Mouse (Mus musculus) gastrocnemius, postnatal 14 days (tissue): ENCODE results near the gene Mapkapk3. TPM values are rescaled to one million over a fixed set of nuclear protein-coding genes. Genes with fewer than 3 reads are reported as not detected.

Experiments used
- DNase-seq: peaks from one replicate; pipeline ENCODE4 v3.0.0; 2021; ENCODE audit warnings: mixed read lengths
- intact Hi-C: fragments of 180-260 bp; cut with DNase I; formaldehyde crosslinking; loops from one replicate; pipeline ENCODE4 v1.15.1; 2025; ENCODE audit warnings: low total_unique reads
- total RNA-seq, 2 experiments: library from RNA; stranded (reverse); gene quantifications; 2 replicates each; pipeline ENCODE4 v1.2.3; 2021

Gene Mapkapk3
- total RNA-seq, 2 experiments from 2014 or later: 14.6 to 15.9 TPM

DNA sequence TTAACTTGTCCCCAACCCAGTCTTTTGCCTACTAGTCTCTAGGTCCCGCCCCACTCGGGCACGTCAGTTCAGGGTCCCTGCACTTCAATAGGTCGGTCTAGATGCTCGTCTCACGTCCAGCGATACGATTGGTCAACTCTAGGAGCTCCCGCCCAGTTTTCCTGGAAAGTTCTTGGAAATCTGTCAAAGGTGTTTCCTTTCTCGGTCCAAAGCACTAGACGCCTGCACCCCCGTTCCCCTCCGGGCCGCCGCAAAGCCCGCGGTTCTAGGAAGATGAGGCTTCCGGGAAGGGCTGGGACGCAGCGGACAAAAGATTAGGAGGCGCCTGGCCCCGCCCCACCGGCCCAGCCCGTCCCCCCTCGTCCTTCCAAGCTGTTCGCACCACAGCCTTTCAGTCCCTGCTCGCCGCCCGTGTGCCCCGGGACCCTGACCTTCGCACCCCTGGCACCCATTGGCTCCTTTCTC lies 6.9 kb upstream of the Mapkapk3 start:
- intact Hi-C loops: no loop called here
- peak; percentile 90 for DNase-seq

DNA sequence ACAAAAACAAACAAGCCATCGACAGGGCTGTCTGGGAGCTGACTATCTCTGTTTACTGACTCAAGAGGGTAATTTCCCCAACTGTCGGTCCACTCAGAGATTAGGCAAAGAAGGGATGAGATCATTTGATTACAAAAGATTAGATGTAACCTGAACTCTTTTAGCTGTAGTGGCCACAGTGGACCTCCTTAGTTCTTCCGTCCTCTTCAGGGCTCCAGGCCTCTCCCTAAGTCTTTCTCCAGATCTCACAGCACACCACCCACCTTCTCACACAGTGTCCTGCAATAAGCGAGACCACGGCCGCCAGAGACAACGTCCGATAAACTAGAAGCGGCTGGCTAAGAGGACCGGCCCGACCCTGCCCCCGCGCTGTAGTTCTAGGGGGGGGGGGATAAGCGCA lies 6.4 kb upstream of the Mapkapk3 start:
- intact Hi-C loops: no loop called here
- DNase-seq: no peak

DNA sequence AAGGTAGTCTGAATTCAATTTTAAA lies 6.2 kb upstream of the Mapkapk3 start, which contains the start of gene Cish:
Gene Cish, plus strand, starts transcription at position 11 of the 25 bp plus-strand sequence.
- no peak for DNase-seq
- intact Hi-C loops: no loop called here

DNA sequence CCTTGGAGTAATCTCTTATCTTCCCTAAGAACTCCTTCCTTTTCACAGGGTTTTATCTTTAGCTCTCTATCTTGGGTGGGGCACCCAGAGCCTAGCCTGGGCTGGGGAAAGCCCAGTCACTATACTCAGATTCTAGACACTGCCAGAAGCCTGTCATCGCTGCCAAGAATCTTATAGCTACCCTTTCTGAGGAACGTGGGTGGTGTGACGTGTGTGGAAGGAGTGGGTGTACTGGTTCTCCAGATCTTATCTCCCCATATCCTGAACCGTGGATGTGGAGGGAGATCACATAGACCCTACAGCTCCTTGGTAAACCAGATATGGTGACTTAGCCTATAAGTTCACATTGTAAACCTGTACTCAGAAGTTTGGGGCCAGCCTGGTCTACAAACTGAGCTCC lies 5.9 kb upstream of the Mapkapk3 start:
- DNase-seq: no peak
- intact Hi-C loops: no loop called here

DNA sequence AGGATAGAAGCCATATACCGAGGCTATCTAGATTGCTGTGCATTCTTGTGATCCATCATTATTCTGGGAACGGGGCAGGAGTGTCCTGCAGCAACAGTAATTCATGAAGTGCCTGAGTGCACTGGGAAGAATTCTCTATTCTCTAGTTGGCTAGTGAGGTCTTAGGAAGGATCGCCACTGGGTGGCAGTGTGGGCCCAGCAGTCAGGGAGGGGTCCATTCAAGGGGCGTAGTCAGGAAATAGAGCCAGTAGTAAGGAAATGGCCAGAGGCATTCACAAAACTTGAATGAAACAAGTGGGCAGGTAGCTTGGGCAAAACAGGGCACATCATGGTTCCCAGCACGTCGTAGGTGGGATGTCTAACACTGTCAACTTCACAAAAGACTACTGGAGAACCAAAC lies 4.6 kb upstream of the Mapkapk3 start:
- DNase-seq: peak; percentile 84
- intact Hi-C loops: loop anchor here (5.0 kb wide), 2 partner anchors 63 to 127 kb away; no protein-coding TSS in a partner anchor

DNA sequence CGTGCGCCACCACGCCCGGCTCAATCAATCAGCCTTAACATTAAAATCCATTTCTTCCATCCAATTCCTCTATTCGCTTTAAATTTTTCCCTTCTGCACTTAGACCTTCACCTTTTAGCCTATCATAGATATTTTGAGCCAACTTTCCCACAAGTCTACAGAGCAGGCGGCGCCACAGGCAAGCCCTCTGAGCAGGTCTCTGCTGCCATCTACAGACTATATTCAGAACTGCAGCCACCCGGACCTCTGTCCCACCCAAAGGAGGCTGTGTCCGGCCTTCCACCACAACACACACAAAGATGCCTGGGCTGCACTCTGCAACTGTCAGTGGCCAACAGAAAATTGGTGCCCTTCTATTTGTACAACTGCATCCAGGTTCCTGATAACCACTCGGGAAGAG lies 1.2 kb upstream of the Mapkapk3 start:
- intact Hi-C loops: loop anchor here (2.0 to 5.0 kb wide), 3 partner anchors 66 to 392 kb away; no protein-coding TSS in a partner anchor
- DNase-seq: peak; percentile 83

DNA sequence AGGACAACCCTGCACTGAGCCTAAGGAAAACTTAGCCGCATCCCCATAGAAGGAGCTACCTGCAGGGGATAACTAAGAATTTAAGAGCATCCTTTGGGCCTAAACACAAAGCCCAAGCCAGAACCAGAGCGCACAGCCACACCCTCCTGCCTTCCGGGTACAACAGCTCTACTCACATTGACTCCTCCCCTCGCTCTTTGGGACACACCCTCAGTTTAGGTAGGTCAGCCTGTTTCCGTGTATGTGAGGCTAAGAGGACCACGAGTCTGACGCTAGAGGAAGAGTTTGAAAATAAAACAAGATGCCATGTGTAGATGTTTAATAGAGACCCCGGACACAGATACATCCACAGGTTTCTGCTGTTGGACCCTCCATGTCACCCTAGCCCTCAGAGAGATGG lies 966 bp downstream of the Mapkapk3 start:
- no peak for DNase-seq
- intact Hi-C loops: loop anchor here (5.0 kb wide), 1 partner anchor 316 kb away; no protein-coding TSS in a partner anchor

DNA sequence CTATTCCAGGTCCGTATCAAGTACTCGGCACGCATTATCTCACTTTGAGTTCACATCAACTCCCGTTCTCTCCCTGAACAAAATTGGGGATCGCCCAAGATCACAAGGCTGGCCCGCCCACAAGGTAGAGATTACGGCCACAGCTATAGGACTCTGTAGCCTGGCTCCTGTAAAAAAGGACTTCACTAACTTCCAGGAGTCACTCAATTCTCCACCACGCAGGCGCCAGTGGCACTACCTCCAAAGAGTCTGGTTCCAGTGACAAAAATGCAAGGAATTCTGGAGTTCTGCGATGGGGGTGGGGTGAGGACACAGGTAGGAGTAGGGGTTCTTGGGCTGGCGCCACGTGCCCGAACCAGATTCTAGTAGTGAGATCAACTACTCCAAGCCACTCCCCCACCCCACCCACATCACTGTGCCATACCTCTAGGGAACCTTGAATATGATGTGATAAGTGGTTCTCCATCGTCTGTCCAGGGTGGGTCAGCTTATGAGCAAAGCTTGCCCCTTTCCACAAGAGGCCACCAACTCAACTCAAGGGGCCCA lies 1.5 kb downstream of the Mapkapk3 start:
- intact Hi-C loops: loop anchor here (5.0 kb wide), 1 partner anchor 316 kb away; no protein-coding TSS in a partner anchor
- DNase-seq: no peak

DNA sequence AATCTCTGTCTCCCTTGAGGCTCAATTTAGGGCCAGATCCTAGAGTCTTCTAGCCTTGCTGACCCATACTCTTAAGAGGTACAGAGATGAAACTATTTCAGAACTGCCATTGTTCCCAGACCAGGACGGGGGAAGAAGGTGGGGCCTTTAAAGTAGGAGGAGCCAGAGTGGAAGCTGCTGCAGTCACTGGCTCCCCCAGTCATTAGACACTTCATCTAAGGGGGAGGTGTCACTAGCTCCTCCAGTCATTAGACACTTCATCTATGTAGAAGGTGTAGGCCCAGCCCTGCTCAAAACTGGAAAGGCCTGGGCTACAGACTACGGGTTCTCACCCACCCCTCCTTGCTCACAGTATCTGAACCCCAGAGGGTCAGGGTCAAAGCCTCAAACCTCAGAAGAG lies 2.4 kb downstream of the Mapkapk3 start:
- intact Hi-C loops: loop anchor here (5.0 kb wide), 1 partner anchor 315 kb away; no protein-coding TSS in a partner anchor
- DNase-seq: no peak

DNA sequence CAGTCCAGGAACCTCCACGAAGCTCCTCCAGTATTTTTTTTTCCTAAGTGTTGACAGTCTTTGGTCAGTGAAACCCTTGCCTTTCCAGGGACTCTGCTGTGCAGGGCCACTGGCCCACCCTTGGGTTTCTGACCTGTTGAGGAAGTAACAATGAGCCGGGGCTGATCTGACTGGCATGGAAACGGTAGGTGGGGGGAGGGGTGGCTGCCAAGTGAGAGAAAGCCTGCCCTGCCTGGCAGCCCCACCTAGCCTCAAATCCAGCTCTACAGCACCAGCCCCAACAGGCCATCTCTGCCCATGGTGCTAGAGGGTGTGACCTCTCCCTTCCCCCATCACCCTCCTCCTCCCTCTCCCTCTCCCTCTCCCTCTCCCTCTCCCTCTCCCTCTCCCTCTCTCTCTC lies 4.7 kb downstream of the Mapkapk3 start:
- no peak for DNase-seq
- intact Hi-C loops: loop anchor here (5.0 kb wide), 1 partner anchor 313 kb away; no protein-coding TSS in a partner anchor

DNA sequence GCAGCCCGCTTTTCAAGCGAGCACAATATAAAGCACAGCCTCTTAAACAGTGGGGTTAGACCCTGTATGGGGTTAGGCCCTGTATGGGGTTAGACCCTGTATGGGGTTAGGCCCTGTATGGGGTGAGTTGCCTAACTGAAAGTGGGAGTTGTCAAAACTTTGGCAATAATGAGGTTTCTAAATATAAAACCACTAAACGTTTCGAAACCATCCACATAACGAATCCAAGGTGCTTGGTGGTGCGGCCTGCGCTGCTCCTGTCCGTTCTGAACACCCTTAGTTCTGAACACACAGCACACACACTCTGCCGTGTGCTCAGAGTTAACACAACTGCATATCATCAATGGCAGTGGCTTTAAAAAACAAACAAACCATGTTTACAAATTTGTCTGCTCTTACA lies 6.7 kb downstream of the Mapkapk3 start:
- DNase-seq: no peak
- intact Hi-C loops: no loop called here

DNA sequence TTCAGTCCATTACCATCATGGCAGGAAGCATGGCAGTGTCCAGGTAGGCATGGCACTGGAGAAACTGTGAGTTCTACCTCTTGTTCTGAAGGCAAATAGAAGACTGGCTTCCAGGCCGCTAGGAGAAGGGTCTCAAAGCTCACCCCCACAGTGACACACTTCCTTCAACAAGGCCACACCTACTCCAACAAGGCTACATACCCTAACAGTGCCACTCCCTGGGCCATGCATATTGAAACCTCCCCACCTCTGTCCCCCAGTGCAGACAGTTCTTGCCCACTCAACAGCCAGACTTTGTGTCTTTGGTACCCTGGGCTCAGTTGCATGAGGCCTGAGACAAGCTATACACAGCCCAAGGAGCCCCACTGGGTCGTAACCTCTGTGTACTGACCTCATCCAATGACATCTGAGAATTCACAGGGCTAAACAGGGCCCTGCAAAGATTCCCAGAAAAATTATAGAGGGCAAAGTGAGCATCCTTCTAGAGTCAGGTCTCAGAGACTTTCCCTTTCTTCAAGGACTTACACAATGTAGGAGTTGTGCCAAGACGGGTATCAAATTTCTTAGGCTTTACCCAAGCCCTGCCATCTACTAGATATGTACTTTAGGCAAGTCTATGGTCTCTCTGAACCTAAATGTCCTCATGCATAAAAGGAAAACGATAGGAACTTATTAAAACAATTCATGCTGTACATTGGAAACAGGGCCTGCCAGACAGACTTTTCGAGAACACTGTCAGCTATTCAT lies 8.3 kb downstream of the Mapkapk3 start:
- intact Hi-C loops: no loop called here

DNA sequence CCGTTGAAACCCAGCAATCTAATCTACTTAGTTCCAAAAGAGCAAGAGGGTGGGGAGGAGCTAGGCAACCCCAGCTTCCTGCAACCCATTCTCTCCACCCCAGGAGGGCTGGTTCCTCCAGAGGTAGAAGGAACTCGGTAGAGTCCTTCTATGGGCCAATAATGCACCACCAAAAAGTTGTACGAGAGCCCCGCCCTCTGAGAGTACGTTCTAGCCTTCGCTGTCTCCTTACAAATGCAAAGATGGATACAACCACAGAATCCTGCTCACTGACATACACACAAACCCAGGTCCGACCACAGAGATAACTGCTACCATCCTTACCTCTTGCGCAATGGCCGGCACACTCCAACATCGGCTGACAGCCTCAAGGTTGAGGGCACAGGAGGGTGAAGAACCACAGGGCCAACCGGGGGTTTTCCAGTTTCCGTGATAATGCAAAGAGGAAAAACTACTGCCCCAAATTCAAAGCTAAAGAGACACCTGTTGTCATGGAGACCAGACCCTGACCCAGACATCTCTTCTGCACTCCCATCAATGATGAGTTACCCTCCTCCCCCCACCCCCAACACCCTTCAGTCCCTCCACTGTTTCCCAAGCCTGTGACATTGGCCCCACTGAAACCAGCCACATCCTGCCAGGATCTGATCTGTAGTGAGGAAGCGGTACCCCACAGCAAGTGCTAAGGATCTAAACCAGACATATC lies 9.2 kb downstream of the Mapkapk3 start:
- DNase-seq: no peak
- intact Hi-C loops: no loop called here

More for the DNA sequence above, 8.3 kb downstream of the Mapkapk3 start:
- DNase-seq: no peak

DNA sequence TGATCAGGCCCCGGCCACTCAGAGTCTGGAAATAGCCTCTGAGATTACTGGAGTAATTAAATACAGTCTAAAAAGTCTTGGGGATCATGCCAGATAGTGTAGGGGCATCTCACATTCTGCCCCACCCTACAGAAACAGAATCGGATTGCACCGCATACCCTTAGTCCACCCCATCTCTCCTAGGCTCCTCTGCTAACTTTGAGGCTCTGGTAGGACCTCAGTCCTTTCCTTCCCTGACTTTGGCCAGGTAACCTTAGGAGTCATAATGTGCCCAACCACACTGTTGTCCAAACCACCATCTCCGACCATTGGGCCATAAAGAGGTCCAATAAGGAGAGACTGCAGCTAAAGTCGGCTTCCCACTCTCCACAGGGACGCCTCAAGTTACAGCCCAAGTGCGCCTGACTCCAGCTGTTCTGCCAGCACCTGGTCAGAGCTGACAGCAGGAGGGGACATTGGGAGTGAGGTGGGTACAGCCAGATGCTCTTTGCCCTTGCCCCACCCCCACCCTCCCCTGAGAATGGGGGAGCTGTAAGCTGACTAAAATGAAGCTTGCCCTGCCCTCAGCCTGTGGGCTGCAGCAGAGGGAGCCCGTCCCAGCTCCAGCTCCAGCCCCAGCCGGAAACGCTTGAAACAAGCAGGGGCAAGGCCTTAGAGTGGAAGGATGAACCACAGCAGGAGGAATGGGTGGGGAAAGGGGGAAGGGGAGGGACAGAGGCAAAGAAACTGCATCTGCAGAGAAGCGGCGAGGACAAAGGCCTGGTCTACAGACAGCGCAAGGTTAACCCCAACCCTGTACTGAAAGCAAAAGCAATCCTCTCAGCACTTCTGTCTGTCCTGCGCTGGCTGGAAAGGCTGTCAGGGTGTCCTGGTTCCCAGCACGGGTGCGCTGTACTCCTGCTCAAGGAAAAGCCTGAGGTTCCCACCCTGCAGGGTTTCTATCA lies 10.0 kb downstream of the Mapkapk3 start:
- intact Hi-C loops: no loop called here
- DNase-seq: peak; percentile 43

DNA sequence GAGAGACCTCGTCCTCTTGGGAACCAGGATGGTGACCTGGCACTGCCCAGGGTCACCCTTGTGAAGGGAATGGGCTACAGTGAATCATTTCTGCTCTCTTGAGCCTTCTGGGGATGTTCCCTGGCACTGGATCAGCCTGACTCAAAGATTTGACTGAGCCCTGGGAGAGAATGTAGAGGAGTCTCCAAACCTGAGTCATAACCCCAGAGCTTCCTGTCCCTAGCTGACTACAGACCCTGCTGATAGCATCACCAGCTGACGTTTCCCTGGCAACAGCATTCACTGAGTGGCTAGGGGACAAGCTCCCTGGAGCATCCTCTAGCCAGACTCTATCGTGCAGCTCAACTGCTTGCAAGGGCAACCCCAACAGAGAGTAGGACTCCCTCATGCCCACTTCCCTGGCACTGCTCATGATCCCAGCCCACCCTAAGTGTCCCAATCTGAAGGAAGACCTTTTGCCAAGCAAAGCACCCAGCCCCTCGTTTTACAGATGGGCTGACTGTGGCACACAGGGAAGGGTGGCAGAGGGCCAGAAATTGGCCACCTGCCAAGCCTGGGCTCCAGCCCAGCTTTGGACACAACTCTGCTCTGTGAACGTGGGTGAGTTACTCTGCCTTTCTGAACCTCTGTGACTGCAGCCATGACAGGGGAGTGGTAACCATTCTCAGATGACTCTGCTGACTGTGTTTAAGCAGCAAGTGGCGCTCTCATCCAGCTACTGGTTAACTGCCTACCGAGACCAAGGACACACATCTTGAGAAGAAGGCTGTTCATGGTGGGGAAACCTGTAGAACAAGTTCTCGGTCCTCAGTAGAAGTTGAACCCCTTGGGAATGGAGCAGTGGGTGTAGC lies 10.9 kb downstream of the Mapkapk3 start:
- intact Hi-C loops: no loop called here
- DNase-seq: peak; percentile 32

DNA sequence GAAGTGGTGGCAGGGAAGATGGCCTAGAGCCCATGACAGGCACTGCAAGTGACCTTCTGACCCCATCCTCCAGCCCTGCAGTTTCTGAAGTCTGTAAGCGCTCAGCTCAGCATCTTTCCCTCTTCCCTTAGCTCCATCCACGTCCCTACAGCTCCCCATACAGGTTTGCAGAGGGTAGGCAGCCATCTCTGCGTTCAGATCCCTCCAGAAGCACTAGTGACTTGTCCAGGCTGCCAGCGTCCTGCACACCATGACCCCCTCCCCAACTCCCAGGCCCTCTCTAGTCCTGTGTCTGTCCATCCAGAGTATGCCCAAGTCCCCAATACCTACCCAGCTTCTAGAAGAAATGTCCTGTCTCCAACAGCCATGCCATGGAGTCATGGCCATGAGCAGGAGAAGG lies 11.6 kb downstream of the Mapkapk3 start:
- DNase-seq: no peak
- intact Hi-C loops: no loop called here

DNA sequence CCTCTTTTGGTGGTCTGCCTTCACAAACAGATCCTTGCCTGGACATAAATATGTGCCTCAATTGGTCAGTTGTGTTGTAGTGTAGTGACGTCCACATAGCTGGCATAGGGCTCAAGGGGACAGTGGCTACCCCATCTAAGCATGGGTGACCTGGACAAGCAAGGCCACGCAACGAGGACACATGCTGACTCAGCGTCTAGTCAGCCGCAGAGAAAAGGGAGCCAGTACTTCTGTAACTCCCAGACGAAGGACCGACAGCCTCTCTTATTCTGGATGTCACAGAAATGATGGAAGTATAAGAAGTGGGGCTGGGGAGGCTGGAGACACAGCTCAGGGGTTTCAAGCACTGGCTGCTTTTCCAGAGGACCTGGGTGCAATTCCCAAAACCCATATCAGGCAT lies 12.1 kb downstream of the Mapkapk3 start:
- intact Hi-C loops: no loop called here
- DNase-seq: no peak

DNA sequence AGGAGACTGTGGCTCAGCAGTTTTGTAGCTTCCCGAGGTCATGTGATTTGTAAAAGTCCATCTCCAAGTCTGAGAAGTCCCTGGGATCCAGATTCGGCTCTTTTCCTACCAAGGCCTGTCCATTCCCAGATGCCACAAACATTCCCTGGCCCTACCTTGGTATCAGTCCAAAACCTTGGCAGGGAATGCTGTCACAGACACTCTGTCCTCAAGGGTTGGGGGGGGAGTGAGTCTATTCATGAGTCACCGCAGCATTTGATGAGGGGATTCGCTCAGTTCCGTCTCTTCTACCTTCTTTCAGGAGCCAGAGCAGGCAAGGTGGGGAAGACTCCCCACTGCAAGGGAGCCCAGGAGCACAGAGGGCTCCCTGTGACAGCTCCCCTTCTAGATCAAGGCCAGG lies 14.0 kb downstream of the Mapkapk3 start:
- intact Hi-C loops: no loop called here
- no peak for DNase-seq

DNA sequence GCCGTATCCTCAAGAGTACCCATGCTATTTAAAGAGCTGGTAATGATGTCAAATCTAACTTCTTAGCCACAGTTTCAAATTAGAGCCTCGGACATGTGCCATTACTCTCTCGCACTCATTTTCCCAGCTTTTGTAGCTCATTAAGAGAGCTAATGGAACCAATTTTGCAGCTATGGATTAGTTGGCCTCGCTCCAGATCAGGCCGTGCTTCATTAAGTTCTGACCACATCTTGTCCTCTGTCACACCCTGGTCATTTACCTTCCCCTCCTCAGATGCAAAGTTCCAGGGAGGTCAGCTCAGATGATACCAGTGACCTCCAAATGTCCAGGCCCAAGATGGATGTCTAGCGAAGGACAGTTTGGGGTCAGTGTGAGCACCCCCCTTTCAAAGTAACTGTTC lies 14.9 kb downstream of the Mapkapk3 start:
- intact Hi-C loops: no loop called here
- DNase-seq: no peak
